Mouse (Mus musculus): ENCODE data around the gene Pdik1l. TPM values are rescaled to one million over a fixed set of nuclear protein-coding genes. Genes with fewer than 3 reads are reported as not detected.

Pdik1l gene
- total and polyA plus RNA-seq, 2 experiments from 2014 or later: 9.4 to 31.0 TPM

- Histone ChIP-seq H3K4me3 (ENCODE audit: low read depth, low read length) (no peak overlapping the region), H3K4me2 (ENCODE audit: low read depth, low read length) (no peak overlapping the region), H3K27ac (ENCODE audit: low read depth) (no peak overlapping the region), H3K27me3 (ENCODE audit: control insufficient read depth, insufficient read depth, low read length) (no peaks in the 10 kb centered on the region), H3K4me1 (ENCODE audit: control insufficient read depth, insufficient read depth) (peaks cover 14% of the 10 kb centered on the region), H3K36me3 (replicated peaks; ENCODE audit: control insufficient read depth, insufficient read depth, low read length) (no peaks in the 10 kb centered on the region), H3K9me3 (replicated peaks; ENCODE audit: control insufficient read depth, low read length) (no peaks in the 10 kb centered on the region), H3K9ac (replicated peaks; ENCODE audit: low read depth, low read length) (no peak overlapping the region)
- ATAC-seq (ENCODE audit: insufficient read depth, low read depth) (no peak), DNase-seq (ENCODE audit: low spot score) (no peak)
- WGBS: 84% methylated on average over 7 of the region's 7 CpGs
- TF ChIP-seq EP300 (IDR thresholded peaks at IDR 0.05; ENCODE audit: low read depth): no peak
These were observed 22.4 kb upstream of the Pdik1l start for GRCm38 (mm10) chr4:134310106-134310505.

GRCm38 (mm10) chr4:134307367-134308072 is 19.8 kb upstream of the Pdik1l start:
- H3K9me3 ChIP-seq (replicated peaks; ENCODE audit: control insufficient read depth, low read length): no peaks in the 10 kb centered on the region
- H3K36me3 ChIP-seq (replicated peaks; ENCODE audit: control insufficient read depth, insufficient read depth, low read length): no peaks in the 10 kb centered on the region
- ATAC-seq (ENCODE audit: insufficient read depth, low read depth) (peak; percentile 76; the same call in 1 of the 2 replicates), DNase-seq (ENCODE audit: low spot score) (peak; percentile 51)
- peak overlapping the region; percentile 53 for H3K27ac ChIP-seq (ENCODE audit: low read depth)
- TF ChIP-seq EP300 (IDR thresholded peaks at IDR 0.05; ENCODE audit: low read depth): 0 out of 2 replicates have a peak, but pooled peaks have one; percentile 19
- peak; percentile 44 for TF ChIP-seq CTCF (IDR thresholded peaks at IDR 0.05; ENCODE audit: low read depth)
- H3K9ac ChIP-seq (replicated peaks; ENCODE audit: low read depth, low read length): peak overlapping the region; percentile 29; the same call in 1 of the 2 replicates
- H3K4me2 ChIP-seq (ENCODE audit: low read depth, low read length): peak overlapping the region; percentile 43
- WGBS: 8% methylated on average over 12 of the region's 12 CpGs
- 0 out of 2 replicates have a peak overlapping the region, but pooled peaks have one; percentile 5 for H3K4me3 ChIP-seq (ENCODE audit: low read depth, low read length)
- H3K27me3 ChIP-seq (ENCODE audit: control insufficient read depth, insufficient read depth, low read length): no peaks in the 10 kb centered on the region
- H3K4me1 ChIP-seq (ENCODE audit: control insufficient read depth, insufficient read depth): peaks cover 14% of the 10 kb centered on the region

- DNase-seq (ENCODE audit: low spot score): no peak
- H3K27ac ChIP-seq (ENCODE audit: low read depth): peak overlapping the region; percentile 53
- H3K4me3 ChIP-seq (ENCODE audit: low read depth, low read length): 0 out of 2 replicates have a peak overlapping the region, but pooled peaks have one; percentile 5
- H3K36me3 ChIP-seq (replicated peaks; ENCODE audit: control insufficient read depth, insufficient read depth, low read length): no peaks in the 10 kb centered on the region
- no peak for ATAC-seq (ENCODE audit: insufficient read depth, low read depth)
- no peaks in the 10 kb centered on the region for H3K27me3 ChIP-seq (ENCODE audit: control insufficient read depth, insufficient read depth, low read length)
- peaks cover 18% of the 10 kb centered on the region for H3K4me1 ChIP-seq (ENCODE audit: control insufficient read depth, insufficient read depth)
- peak overlapping the region; percentile 29; the same call in 1 of the 2 replicates for H3K9ac ChIP-seq (replicated peaks; ENCODE audit: low read depth, low read length)
- TF ChIP-seq EP300 (IDR thresholded peaks at IDR 0.05; ENCODE audit: low read depth): no peak
- no peak for TF ChIP-seq CTCF (IDR thresholded peaks at IDR 0.05; ENCODE audit: low read depth)
- peak overlapping the region; percentile 43; the same call in 1 of the 2 replicates for H3K4me2 ChIP-seq (ENCODE audit: low read depth, low read length)
- no peaks in the 10 kb centered on the region for H3K9me3 ChIP-seq (replicated peaks; ENCODE audit: control insufficient read depth, low read length)
- 41% methylated on average over 2 of the region's 2 CpGs for WGBS
These were observed 19.3 kb upstream of the Pdik1l start for GRCm38 (mm10) chr4:134306963-134307362.

- Histone ChIP-seq H3K36me3 (replicated peaks; ENCODE audit: control insufficient read depth, insufficient read depth, low read length) (no peaks in the 10 kb centered on the region), H3K27me3 (ENCODE audit: control insufficient read depth, insufficient read depth, low read length) (no peaks in the 10 kb centered on the region), H3K9ac (replicated peaks; ENCODE audit: low read depth, low read length) (no peak overlapping the region), H3K27ac (ENCODE audit: low read depth) (peak overlapping the region; percentile 66), H3K4me1 (ENCODE audit: control insufficient read depth, insufficient read depth) (peaks cover 8% of the 10 kb centered on the region), H3K9me3 (replicated peaks; ENCODE audit: control insufficient read depth, low read length) (no peaks in the 10 kb centered on the region), H3K4me3 (ENCODE audit: low read depth, low read length) (no peak overlapping the region), H3K4me2 (ENCODE audit: low read depth, low read length) (no peak overlapping the region)
- WGBS: 41% methylated on average over 5 of the region's 5 CpGs
- TF ChIP-seq CTCF (IDR thresholded peaks at IDR 0.05; ENCODE audit: low read depth) (no peak), EP300 (IDR thresholded peaks at IDR 0.05; ENCODE audit: low read depth) (no peak)
- DNase-seq (ENCODE audit: low spot score) (no peak), ATAC-seq (ENCODE audit: insufficient read depth, low read depth) (no peak)
These were observed 14.4 kb upstream of the Pdik1l start for GRCm38 (mm10) chr4:134302084-134302483.

- H3K4me1 ChIP-seq (ENCODE audit: control insufficient read depth, insufficient read depth): peaks cover 6% of the 10 kb centered on the region
- no peaks in the 10 kb centered on the region for H3K27me3 ChIP-seq (ENCODE audit: control insufficient read depth, insufficient read depth, low read length)
- DNase-seq (ENCODE audit: low spot score): peak; percentile 89
- H3K9me3 ChIP-seq (replicated peaks; ENCODE audit: control insufficient read depth, low read length): no peaks in the 10 kb centered on the region
- H3K4me2 ChIP-seq (ENCODE audit: low read depth, low read length): peak overlapping the region; percentile 35
- peak; percentile 81 for ATAC-seq (ENCODE audit: insufficient read depth, low read depth)
- peak overlapping the region; percentile 94 for H3K27ac ChIP-seq (ENCODE audit: low read depth)
- no peak for TF ChIP-seq CTCF (IDR thresholded peaks at IDR 0.05; ENCODE audit: low read depth)
- TF ChIP-seq EP300 (IDR thresholded peaks at IDR 0.05; ENCODE audit: low read depth): peak; percentile 84
- 38% methylated on average over 9 of the region's 9 CpGs for WGBS
- H3K9ac ChIP-seq (replicated peaks; ENCODE audit: low read depth, low read length): no peak overlapping the region
- no peak overlapping the region for H3K4me3 ChIP-seq (ENCODE audit: low read depth, low read length)
- no peaks in the 10 kb centered on the region for H3K36me3 ChIP-seq (replicated peaks; ENCODE audit: control insufficient read depth, insufficient read depth, low read length)
These were observed 12.6 kb upstream of the Pdik1l start for GRCm38 (mm10) chr4:134300316-134300715.

All from heart, postnatal 0 days (tissue).